Mouse (Mus musculus): ENCODE measurements around the gene Cbx2. TPM values are rescaled to one million over a fixed set of nuclear protein-coding genes. Genes with fewer than 3 reads are reported as not detected.

The Cbx2 gene
- total RNA-seq, 2 experiments from 2014 or later: 3.2 to 3.4 TPM

GRCm38 (mm10) chr11:119044551-119045337 lies 22.0 kb downstream of the Cbx2 start:
- peak; percentile 39 for TF ChIP-seq CTCF (IDR thresholded peaks at IDR 0.05)
- Histone ChIP-seq H3K4me3 (no peak overlapping the region), H3K27ac (no peak overlapping the region)
- intact Hi-C loops (cut with DNase I): no loop called here
- DNase-seq (ENCODE audit: extremely low spot score in 1 of 2, low spot score in 2 of 2): no peak

- TF ChIP-seq CTCF (IDR thresholded peaks at IDR 0.05): no peak
- no peak for DNase-seq (ENCODE audit: extremely low spot score in 1 of 2, low spot score in 2 of 2)
- Histone ChIP-seq H3K4me3 (no peak overlapping the region), H3K27ac (no peak overlapping the region)
- intact Hi-C loops (cut with DNase I): no loop called here
Measured at GRCm38 (mm10) chr11:119046601-119047245, 24.0 kb downstream of the Cbx2 start.

DNA sequence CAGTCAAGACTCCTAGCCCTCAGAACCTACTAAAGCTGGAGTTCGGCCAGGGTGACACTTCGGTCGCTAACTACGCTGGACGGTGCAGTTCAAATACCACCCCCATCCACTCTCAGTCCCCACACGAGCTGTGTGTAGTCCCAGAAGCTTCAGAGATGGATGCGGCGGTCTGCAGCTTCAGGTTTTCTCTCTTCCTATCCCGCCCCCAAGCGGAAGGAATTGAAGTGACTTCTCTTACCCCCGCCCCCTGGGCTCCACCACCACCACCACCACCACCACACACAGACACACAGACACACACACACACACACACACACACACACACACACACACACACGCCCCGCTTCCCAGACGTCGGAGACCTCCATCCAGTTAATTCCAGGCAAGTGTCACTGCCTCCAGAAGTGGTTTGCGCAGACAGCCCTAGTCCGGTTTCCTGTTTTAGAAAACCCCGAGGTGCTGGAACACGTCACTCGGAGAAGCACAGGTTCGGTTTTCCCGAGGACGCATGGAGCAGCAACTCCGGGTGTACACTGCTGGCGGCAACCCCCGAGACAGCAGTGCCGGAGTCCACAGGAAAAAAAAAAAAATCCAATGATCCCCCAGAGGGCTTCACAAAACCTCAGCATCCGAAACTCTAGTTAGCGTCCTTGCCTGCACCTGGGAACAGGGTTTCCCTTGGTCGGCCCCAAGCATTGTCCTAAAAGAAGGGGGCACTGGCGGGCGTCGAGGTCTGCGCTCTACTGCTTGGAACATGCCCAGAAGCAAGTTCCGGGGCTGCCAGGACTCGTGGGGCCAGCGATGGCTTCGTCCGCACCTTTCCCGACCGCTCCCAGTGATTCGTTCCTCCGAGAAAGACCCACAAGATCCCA lies 24.7 kb downstream of the Cbx2 start:
- TF ChIP-seq CTCF (IDR thresholded peaks at IDR 0.05): no peak; the same call in 1 of the 2 replicates
- H3K4me3 ChIP-seq: no peak overlapping the region
- intact Hi-C loops (cut with DNase I): no loop called here
- H3K27ac ChIP-seq: no peak overlapping the region
- DNase-seq (ENCODE audit: extremely low spot score in 1 of 2, low spot score in 2 of 2): no peak

- H3K27ac ChIP-seq: no peak overlapping the region
- TF ChIP-seq CTCF (IDR thresholded peaks at IDR 0.05): no peak
- DNase-seq (ENCODE audit: extremely low spot score in 1 of 2, low spot score in 2 of 2): no peak
- intact Hi-C loops (cut with DNase I): no loop called here
- H3K4me3 ChIP-seq: no peak overlapping the region
Measured at GRCm38 (mm10) chr11:119048133-119048510, 25.4 kb downstream of the Cbx2 start.

- intact Hi-C loops (cut with DNase I): loop anchor here (5.0 kb wide), 1 partner anchor 217 kb away; the partner anchor contains the start of gene Gaa
- Histone ChIP-seq H3K4me3 (no peak overlapping the region), H3K27ac (no peak overlapping the region)
- no peak for DNase-seq (ENCODE audit: extremely low spot score in 1 of 2, low spot score in 2 of 2)
- no peak for TF ChIP-seq CTCF (IDR thresholded peaks at IDR 0.05)
Measured at GRCm38 (mm10) chr11:119050361-119050760, 27.6 kb downstream of the Cbx2 start.

GRCm38 (mm10) chr11:119051426-119051825 lies 28.7 kb downstream of the Cbx2 start:
- H3K4me3 ChIP-seq: no peak overlapping the region
- no peak for DNase-seq (ENCODE audit: extremely low spot score in 1 of 2, low spot score in 2 of 2)
- intact Hi-C loops (cut with DNase I): loop anchor here (5.0 kb wide), 1 partner anchor 216 kb away; the partner anchor contains the start of gene Gaa
- no peak overlapping the region for H3K27ac ChIP-seq
- TF ChIP-seq CTCF (IDR thresholded peaks at IDR 0.05): no peak

GRCm38 (mm10) chr11:119051927-119052660 lies 29.3 kb downstream of the Cbx2 start:
- no peak overlapping the region for H3K4me3 ChIP-seq
- H3K27ac ChIP-seq: no peak overlapping the region
- peak; percentile 63 for TF ChIP-seq CTCF (IDR thresholded peaks at IDR 0.05)
- peak in 1 of 2 experiments; percentile 36 for DNase-seq (ENCODE audit: extremely low spot score in 1 of 2, low spot score in 2 of 2)
- intact Hi-C loops (cut with DNase I): loop anchor here (1.0 to 5.0 kb wide), 2 partner anchors 137 to 215 kb away; partner anchors contain the start of gene Gaa

DNA sequence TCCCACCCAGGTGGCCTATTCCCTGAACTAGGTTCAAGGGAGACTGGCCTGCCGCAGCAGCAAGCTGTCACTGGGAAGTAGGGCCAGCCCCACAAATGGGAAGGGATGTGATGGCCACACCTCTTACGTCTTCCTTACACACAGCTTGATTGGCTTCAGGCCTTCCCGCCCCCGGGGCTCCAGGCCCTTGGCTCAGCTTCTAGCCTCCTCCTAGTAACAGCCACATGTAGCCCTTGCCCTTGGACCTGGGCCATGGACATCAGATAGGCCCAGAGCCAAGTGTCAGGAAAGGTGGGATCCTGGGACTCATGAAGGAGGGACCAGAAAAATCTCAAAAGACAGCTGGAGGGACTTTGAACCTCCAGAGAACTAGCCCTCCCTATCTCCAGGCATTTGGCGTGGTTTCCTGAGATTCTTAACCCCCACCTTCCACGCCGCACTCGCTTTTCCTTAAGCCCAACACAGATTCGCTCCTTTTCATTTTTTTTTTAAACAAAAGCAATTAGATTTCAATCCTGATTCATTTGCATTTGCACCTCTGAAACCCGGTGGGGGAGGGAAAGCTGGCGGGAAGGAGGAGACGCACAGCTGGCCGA lies 30.0 kb downstream of the Cbx2 start:
- TF ChIP-seq CTCF (IDR thresholded peaks at IDR 0.05): no peak
- intact Hi-C loops (cut with DNase I): loop anchor here (1.0 to 5.0 kb wide), 2 partner anchors 137 to 215 kb away; partner anchors contain the start of gene Gaa
- H3K4me3 ChIP-seq: peak overlapping the region; percentile 33
- no peak overlapping the region for H3K27ac ChIP-seq
- DNase-seq (ENCODE audit: extremely low spot score in 1 of 2, low spot score in 2 of 2): no peak

- no peak overlapping the region for H3K27ac ChIP-seq
- intact Hi-C loops (cut with DNase I): loop anchor here (5.0 kb wide), 1 partner anchor 214 kb away; the partner anchor contains the start of gene Gaa
- H3K4me3 ChIP-seq: peak overlapping the region; percentile 33
- peak; percentile 76 to 86 for DNase-seq (ENCODE audit: extremely low spot score in 1 of 2, low spot score in 2 of 2)
- TF ChIP-seq CTCF (IDR thresholded peaks at IDR 0.05): peak; percentile 31
Measured at GRCm38 (mm10) chr11:119053257-119053670, 30.5 kb downstream of the Cbx2 start.

GRCm38 (mm10) chr11:119053738-119054350 lies 31.1 kb downstream of the Cbx2 start:
- peak in 1 of 2 experiments; percentile 40 for DNase-seq (ENCODE audit: extremely low spot score in 1 of 2, low spot score in 2 of 2)
- TF ChIP-seq CTCF (IDR thresholded peaks at IDR 0.05): no peak
- intact Hi-C loops (cut with DNase I): loop anchor here (5.0 kb wide), 1 partner anchor 213 kb away; the partner anchor contains the start of gene Gaa
- H3K27ac ChIP-seq: peak overlapping the region; percentile 59; the same call in 1 of the 2 replicates
- peak overlapping the region; percentile 28; the same call in 1 of the 2 replicates for H3K4me3 ChIP-seq

Measured in left cerebral cortex, adult 2 months (tissue).